Mouse (Mus musculus) brown adipose tissue, adult 24 weeks (tissue): Measurements from ENCODE around the gene Pkn2. TPM values are rescaled to one million over a fixed set of nuclear protein-coding genes. Genes with fewer than 3 reads are reported as not detected.

ENCODE experiments used
- H3K27ac ChIP-seq: fragments of 200-500 bp; replicated peaks from 2 replicates; pipeline ENCODE4 v1.5.1; 2012; ENCODE audit warnings: low read depth, mild to moderate bottlenecking, low read length
- H3K4me1 ChIP-seq: fragments of 200-500 bp; 2 replicates; pipeline ENCODE4 v1.6.1; 2012; ENCODE audit warnings: low read length, mixed read lengths; ENCODE audit not compliant: control insufficient read depth, insufficient read depth, insufficient read length
- H3K4me3 ChIP-seq: fragments of 200-500 bp; 2 replicates; pipeline ENCODE4 v1.5.1; 2012; ENCODE audit warnings: low read depth, mild to moderate bottlenecking, low read length, moderate library complexity; ENCODE audit not compliant: insufficient read depth
- polyA plus RNA-seq: library from polyadenylated mRNA; stranded (reverse); fragments of >200 nt; gene quantifications from 2 replicates; pipeline ENCODE4 v1.2.4, GENCODE M21; 2012; ENCODE audit not compliant: missing spikeins, insufficient read depth, insufficient read length

Gene Pkn2
- polyA plus RNA-seq, 1 experiment = 19.8 TPM

DNA sequence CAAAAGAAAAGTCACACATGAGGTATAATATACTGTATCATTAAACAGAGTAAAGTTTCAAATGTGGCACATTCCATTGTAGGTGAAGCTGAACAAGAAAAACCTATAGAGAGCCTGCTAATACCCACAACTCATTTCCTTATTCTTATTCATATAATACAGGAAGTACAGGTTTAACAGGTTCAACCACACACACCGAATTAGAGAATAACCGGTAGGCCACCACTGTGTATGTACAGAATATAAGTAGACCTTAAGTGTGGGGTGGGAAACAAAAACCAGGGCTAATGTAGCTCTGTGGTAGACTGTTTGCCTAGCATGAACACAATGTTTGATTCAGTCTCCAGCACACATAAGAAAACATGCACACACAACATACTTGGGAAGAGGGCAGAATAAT is 18.6 kb downstream of the Pkn2 start:
- Histone ChIP-seq H3K4me3 (no peak overlapping the region), H3K4me1 (peaks cover 10% of the 10 kb centered on the region), H3K27ac (no peak overlapping the region)

DNA sequence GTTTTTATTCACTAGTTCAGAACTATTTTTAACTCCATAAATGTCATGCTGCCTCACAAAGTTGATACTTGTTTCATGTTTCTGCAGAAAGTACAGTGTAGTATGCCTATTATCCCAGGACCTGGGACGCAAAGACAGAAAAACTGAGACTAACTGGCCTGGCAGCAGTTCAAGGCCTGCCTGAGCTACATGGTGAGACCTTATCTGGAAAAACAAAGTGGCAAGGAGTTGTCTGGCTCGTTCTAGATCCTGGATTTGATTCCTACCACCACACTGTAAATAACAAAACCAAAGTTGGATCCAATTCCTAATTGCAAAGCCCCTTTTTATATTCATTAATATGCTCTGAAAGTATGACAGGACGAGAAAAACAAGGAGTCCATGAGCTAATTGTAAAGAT is 25.0 kb downstream of the Pkn2 start:
- peaks cover 10% of the 10 kb centered on the region for H3K4me1 ChIP-seq
- peak overlapping the region; percentile 38; the same call in 1 of the 2 replicates for H3K27ac ChIP-seq
- H3K4me3 ChIP-seq = no peak overlapping the region

DNA sequence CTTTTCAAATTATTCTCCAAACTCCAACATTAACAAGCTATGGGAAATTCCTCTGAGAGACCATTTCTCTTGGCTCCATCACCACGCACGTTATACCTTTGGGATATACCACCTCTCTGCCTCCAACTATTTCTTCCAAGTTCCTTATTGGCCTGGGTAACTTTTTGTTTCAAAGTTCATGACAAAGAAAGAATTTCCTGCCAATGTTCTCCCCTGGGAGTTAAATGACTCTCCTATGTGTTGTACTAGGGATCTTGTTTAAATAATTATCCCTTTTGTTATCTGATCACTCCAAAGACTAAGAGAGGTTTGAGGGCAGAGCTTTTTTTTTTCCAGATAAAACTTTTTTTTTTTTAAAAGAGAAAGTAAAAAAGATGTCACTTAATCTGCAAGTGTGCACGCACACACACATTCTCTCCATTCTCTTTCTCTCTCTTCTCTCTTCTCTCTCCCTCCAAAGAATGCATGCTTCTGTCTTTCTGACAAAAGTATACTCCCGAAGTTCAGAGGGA is 25.8 kb downstream of the Pkn2 start:
- H3K27ac ChIP-seq = peak overlapping the region; percentile 88
- H3K4me3 ChIP-seq = peak overlapping the region; percentile 47
- peaks cover 10% of the 10 kb centered on the region for H3K4me1 ChIP-seq

DNA sequence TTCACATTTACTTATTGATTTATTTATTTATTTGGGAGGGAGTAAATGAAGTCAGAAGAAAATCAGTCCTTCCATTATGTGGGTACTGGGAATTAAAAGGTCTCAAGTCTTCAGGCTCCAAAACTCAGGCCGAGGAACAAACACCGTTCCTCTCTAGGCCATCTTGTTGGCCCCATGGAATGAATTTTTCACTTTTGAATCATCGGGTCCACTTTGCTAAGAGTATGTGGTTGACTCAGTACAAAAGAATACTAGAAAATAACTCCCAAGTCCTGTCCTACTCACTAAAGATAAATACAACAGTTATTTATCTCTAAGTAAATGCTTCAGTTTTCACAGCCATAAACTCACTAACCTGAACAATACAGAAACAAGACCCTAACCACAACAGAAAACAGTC is 28.9 kb downstream of the Pkn2 start:
- H3K4me3 ChIP-seq = no peak overlapping the region
- H3K27ac ChIP-seq = no peak overlapping the region
- peaks cover 7% of the 10 kb centered on the region for H3K4me1 ChIP-seq

DNA sequence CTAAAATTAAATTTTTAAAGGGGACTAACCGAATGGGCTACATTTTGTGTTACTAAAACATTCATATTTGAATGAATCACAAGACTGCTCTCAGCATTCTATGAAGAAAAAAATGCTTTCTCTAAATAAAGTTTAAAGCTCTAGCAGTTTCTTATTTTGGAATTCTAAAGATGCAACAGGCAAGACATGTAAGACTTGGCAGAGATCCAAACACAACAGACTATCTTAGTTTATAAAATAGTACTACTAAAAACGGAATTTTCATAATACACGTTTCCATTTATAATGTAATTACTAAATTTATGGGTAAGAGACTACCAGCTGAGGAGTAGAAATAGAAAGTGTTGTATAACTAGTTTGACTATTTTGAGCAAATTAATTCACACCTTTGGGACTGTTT is 30.2 kb downstream of the Pkn2 start:
- Histone ChIP-seq H3K27ac (no peak overlapping the region), H3K4me1 (peaks cover 2% of the 10 kb centered on the region; the same call in 1 of the 2 replicates), H3K4me3 (no peak overlapping the region)

DNA sequence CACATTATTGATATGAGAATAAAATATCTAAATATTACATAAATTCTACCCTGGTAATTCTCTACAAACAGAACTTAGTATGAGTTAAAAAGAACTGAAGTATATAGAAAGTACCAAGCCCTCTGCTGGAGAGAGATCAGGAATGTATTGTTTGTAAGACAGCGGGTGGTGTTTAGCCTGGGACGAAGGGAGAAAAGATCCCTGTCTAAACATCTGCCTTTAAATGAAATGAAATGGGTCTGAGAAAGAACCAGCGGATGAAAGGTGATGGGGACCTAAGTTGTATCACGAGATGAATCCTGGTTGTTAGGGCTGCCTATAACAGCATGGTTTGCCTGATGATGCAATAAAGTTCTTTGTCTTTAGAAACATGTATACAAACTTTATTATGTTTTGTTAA is 41.8 kb downstream of the Pkn2 start:
- no peak overlapping the region for H3K4me3 ChIP-seq
- H3K4me1 ChIP-seq = peaks cover 5% of the 10 kb centered on the region
- no peak overlapping the region for H3K27ac ChIP-seq

DNA sequence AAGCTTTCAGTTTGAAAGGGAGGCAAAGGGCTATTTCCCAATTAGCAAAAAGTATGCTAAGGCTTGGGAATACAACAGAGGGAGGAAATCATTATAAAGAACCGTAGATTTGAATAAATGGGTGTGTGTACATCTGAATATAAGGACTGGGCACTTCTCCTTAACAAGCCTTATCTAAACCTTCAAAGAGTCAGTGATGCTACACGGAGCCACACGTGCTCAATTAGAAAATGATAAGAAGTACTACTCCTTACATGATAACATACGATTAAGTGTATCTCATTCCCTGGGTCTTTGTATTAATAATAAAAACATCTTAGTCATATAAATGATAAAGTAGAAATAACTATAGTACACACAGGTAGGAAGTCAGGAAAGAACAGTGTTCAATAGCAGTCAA is 47.0 kb downstream of the Pkn2 start:
- no peaks in the 10 kb centered on the region for H3K4me1 ChIP-seq
- no peak overlapping the region for H3K27ac ChIP-seq
- H3K4me3 ChIP-seq = no peak overlapping the region

DNA sequence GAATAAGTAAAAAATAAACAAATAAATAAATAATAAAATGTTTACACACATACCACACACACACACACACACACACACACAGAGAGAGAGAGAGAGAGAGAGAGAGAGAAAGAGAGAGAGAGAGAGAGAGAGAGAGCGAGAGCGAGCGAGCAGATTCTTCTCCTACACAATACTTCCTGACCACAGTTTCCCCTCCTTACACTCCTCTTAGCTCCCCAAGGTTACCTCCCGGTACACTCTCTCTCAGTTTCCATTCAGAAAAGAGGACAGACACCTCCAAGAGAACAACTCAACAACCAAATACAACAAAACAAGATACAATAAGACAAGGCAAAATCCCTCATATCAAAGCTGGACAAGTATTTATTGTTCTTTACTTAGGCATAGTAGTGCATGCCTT is 47.8 kb downstream of the Pkn2 start:
- no peaks in the 10 kb centered on the region for H3K4me1 ChIP-seq
- H3K4me3 ChIP-seq = no peak overlapping the region
- H3K27ac ChIP-seq = no peak overlapping the region

DNA sequence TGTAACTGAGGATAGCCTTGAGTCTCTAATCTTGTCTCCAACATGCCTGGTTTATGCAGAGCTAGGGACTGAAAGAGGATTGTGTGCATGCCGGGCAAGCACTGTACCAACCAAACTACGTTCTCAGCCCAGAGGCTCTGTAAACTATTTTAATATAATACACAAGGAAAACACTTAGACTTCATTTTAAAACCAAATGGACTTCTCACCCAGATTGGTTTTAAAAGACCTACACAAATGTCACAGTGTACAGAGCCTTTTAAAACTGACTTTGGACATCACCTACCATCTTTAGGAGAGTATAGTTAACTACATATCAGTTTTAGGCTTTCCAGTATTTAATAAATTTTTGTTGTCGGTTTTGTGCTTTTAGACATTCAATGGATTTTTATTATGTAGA is 48.9 kb downstream of the Pkn2 start:
- no peak overlapping the region for H3K27ac ChIP-seq
- H3K4me3 ChIP-seq = no peak overlapping the region
- H3K4me1 ChIP-seq = peaks cover 4% of the 10 kb centered on the region; the same call in 1 of the 2 replicates

DNA sequence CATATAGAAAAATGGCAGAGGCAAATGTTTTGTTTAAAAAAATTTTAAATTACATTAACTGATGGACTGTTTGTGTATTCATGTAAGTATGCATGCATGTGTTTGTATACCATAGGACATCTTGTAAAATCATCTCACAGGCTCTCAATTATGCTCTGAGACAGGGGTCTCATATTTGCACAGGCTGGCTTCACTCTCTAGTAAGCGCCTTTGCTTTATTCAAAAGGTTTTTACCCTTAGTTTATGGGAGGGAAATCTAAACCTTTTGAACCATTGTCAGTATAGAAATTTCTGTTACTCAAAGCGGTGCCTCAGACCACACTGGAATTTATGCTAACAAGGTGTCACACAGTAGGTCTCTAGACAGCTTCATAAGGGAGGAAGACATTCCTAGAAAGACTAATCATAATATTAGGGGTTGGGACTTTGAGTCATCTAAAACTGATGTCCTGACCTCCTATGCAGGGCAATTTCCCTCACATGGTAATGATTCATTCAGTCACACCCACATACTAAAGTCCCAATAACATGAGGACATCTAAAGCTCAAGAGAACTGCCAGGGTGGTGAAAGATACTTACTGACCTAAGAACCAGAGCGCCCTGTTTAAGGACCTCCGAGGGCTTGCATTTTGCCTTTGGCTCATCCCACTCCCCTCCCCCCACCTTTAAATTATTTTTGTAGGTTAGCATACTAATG is 55.2 kb downstream of the Pkn2 start:
- Histone ChIP-seq H3K27ac (no peak overlapping the region), H3K4me3 (no peak overlapping the region), H3K4me1 (peaks cover 4% of the 10 kb centered on the region)

DNA sequence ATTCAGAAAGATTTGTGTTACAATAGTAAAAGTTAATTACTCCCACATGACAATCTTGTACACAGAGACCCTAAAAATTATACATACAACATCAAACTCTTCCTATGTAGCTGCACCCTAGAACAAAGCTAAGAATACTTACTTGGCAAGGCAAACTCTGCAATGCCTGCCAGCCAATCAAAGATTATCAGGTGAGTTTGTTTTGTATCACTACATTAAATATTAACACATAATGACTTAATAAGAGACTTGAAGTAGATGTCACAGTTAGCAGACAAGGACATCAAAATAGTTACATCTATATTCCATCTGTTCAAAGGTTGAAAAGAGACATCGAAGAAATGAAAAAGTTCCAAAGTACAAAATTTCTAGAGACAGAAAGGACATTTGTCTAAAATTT is 58.2 kb downstream of the Pkn2 start:
- no peak overlapping the region for H3K4me3 ChIP-seq
- no peak overlapping the region for H3K27ac ChIP-seq
- H3K4me1 ChIP-seq = peaks cover 2% of the 10 kb centered on the region

DNA sequence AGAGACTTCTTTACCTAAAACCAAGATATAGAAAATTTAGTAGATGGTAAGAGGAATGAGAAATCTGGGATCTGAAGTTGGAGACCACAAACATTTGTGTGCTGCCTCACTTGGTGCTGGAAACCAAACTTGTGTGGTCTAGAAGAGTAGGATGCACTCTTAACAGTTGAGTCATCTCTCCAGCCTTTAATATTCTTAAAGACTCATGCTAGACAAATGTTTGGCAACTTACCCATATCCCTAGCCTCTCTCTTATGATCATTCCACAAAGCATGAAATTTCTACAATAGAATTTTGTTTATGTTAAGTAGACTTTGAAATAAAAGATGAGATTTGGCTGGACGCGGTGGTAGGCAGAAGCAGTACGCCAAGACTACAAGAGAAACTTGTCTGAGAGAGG is 64.3 kb downstream of the Pkn2 start:
- no peak overlapping the region for H3K4me3 ChIP-seq
- H3K27ac ChIP-seq = no peak overlapping the region

DNA sequence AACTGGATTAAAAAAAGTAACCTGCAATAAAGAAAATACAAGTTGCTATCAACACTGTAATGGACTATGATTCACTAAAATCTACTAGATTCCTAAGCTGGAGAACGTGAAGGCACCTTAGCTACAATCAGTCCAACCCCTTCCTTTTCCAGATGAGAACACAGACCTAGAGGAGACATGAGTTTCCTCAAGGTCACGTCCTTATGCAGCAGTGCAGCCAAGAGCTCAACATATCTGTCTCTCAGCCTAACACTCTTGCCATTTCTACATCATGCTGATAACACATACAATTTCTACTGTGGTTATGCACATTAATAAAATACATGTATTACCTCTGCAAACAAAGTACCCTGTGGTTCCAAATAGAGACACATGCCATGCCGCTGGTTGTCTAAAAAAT is 70.2 kb downstream of the Pkn2 start:
- H3K4me3 ChIP-seq = no peak overlapping the region
- H3K27ac ChIP-seq = no peak overlapping the region
- no peaks in the 10 kb centered on the region for H3K4me1 ChIP-seq

More for the DNA sequence above, 64.3 kb downstream of the Pkn2 start:
- no peaks in the 10 kb centered on the region; the same call in 1 of the 2 replicates for H3K4me1 ChIP-seq

DNA sequence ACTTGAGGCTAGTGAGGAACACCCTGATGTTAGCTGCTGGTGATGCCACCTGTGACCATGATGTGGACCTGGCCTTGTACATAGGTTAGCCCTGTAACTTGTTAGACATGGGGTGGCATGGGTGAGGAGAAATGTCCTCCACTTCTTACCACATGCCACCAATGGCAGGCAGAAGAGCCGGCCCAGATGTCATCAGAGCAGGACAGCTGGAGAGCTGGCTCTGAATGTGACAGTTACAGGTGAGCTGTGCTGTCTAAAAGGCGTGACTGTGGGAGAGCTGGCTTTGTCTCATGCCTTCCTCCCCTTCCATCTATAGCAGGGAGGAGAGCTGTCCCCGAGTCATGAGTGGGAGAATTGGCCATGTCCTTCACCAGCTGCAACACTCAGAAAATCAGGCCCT is 86.2 kb downstream of the Pkn2 start:
- Histone ChIP-seq H3K4me1 (no peaks in the 10 kb centered on the region), H3K4me3 (no peak overlapping the region)

DNA sequence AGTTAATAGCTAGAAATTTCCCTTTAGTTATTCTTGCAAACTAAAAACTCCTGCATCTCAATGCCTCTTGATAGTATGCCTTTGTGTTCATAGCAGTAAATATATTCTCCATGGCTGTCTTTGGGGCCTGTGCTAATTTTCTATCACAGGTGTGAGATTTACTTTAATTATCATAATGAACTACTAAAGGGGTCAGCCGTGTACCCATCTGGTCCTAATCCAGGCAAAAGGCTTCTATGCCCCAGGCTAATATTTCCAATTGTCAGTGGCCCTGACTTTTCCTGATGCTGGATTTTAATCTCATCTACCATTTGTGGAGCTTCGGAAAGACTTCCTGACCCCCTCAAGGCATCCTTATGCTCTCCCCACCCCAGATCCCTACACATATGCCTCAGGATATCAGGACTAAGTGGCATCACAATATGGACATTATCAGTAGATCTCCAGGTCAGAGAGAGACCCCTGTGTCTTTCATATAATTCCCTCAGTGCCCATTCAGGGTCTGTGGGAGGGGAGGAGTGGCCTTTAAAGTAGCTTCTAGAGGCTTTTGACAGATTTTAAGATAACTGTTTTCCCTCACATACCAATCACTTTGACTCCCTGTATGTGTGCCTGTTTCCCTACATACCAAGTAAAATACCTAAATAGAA is 95.3 kb downstream of the Pkn2 start:
- H3K27ac ChIP-seq = no peak overlapping the region
- H3K4me3 ChIP-seq = no peak overlapping the region
- no peaks in the 10 kb centered on the region for H3K4me1 ChIP-seq

More for the DNA sequence above, 86.2 kb downstream of the Pkn2 start:
- no peak overlapping the region for H3K27ac ChIP-seq

DNA sequence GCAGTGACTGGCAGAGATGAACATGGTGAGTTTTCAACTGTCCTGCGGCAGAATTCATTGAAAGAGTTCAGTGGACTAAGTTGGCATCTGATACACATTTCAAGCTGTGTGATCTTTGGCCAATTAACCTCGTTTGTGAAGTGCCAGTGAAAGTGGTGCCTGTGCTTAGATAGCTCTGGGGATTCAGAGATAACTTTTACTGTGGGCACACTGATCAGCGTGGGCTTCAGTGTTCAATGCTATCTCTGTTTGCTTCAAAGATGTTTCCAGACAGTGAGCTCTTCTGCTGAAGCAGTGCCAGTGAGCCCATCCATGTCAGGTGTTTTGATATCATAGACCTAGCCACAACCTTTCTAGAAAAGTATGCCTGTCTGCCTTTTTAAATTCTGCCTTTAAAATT is 104.6 kb downstream of the Pkn2 start:
- Histone ChIP-seq H3K4me3 (no peak overlapping the region), H3K4me1 (no peaks in the 10 kb centered on the region), H3K27ac (no peak overlapping the region)
